8 mouse cellular contexts compared by ENCODE assay signal in genomic region chr12:113222748-113223147, GRCm38 (mm10). TPM values are rescaled to one million over a fixed set of nuclear protein-coding genes. Genes with fewer than 3 reads are reported as not detected.
DNase-seq lines count a peak whose midpoint lies in the region; ATAC-seq and TF ChIP-seq lines count a peak whose summit lies in the region.

No protein-coding gene starts in this region.

- H3K36me3 ChIP-seq in forebrain, postnatal 0 days (ENCODE audit: insufficient read depth): no peaks in the 10 kb centered on the region

- peak; percentile 68 for TF ChIP-seq CTCF in forebrain, postnatal 0 days (IDR thresholded peaks at IDR 0.05; ENCODE audit: low read depth)

- no peaks in the 10 kb centered on the region for H3K4me1 ChIP-seq in forebrain, postnatal 0 days (ENCODE audit: insufficient read depth)

- peak; percentile 48 to 50 for DNase-seq in adrenal gland, adult 18-20 months (ENCODE audit: low spot score in 2 of 2)
- DNase-seq in adrenal gland, adult 8-10 months: no peak
- peak; percentile 62 for DNase-seq in adrenal gland, adult 2 months
- peak; percentile 48 for DNase-seq in forebrain, postnatal 0 days
- DNase-seq in induced T-regulatory cell, adult 2 months (ENCODE audit: low read depth): peak; percentile 90
- DNase-seq in left cerebral cortex, postnatal 4 days: peak; percentile 60
- DNase-seq in mesoderm, embryonic 11.5 days (ENCODE audit: low read depth, low spot score): peak; percentile 71
- peak; percentile 64 for DNase-seq in spleen, adult 12 weeks (ENCODE audit: low spot score)

- peak; percentile 44; the same call in 1 of the 2 replicates for ATAC-seq in forebrain, postnatal 0 days

- H3K4me2 ChIP-seq in forebrain, postnatal 0 days (ENCODE audit: low read depth): no peak overlapping the region

- intact Hi-C loops in left cerebral cortex, postnatal 4 days (cut with DNase I): no loop called here

- no peak overlapping the region for H3K9ac ChIP-seq in forebrain, postnatal 0 days

- no peaks in the 10 kb centered on the region for H3K27me3 ChIP-seq in forebrain, postnatal 0 days (ENCODE audit: insufficient read depth, low read length)

- no peak overlapping the region for H3K27ac ChIP-seq in forebrain, postnatal 0 days (ENCODE audit: low read depth, low read length)

- no peaks in the 10 kb centered on the region for H3K9me3 ChIP-seq in forebrain, postnatal 0 days (ENCODE audit: low read length)

- 40% methylated on average over 6 of the region's 6 CpGs for WGBS in forebrain, postnatal 0 days

- H3K4me3 ChIP-seq in forebrain, postnatal 0 days (ENCODE audit: low read depth, low read length): no peak overlapping the region

RNA-seq across cellular contexts. Expression of gene Tmem121, which starts 37.0 kb away (rescaled TPM):
- 1 to 10 TPM; 5.4 to 7.2 TPM for total RNA-seq in adrenal gland, adult 18-20 months (2021)
- 10 to 100 TPM in 2 of 4 experiments, 1 to 10 TPM in 2; 5.1 to 13.1 (median 8.4) TPM for total RNA-seq in adrenal gland, adult 8-10 months (2022)
- 1 to 10 TPM; 2.8 to 9.7 TPM for total RNA-seq in adrenal gland, adult 2 months (2021)
- polyA plus RNA-seq in adrenal gland, adult 2 months (2012; rRNA removed): 11.9 and 15.9 TPM in 2 replicates
- total RNA-seq in forebrain, postnatal 0 days (2014; rRNA removed): 71.8 and 75.6 TPM in 2 replicates
- polyA plus RNA-seq in forebrain, postnatal 0 days (2015; fragmentation: Nextera tagmentation; extraction: Ambion mirVana): 59.3 and 66.7 TPM in 2 replicates
- 10 to 100 TPM; 37.8 to 40.0 TPM for total RNA-seq in left cerebral cortex, postnatal 4 days (2021)
